17 mouse cellular contexts compared by ENCODE assay signal in the genomic region with DNA sequence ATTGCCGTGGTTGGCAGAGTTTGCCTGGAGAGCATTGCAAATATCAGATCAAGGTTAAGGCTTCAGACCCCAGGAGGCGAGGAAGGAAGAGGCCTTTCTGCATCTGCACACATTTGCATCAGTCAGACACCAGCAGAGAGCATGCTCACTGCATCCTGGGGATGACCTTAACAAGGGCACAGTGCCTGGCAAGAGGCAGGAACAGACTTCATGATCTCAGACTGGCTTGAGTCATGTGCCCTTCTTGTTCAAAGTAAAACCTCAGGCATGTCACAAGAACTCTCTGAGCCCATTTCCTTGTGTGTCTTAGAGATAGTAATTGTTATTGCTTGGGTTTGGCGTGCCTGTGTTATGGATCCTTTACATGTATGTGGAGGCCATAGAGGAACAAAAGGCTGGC.
A peak's percentile ranks its signal among the peaks of the same experiment; 100 is the strongest.
DNase-seq lines count a peak whose midpoint lies in the region; ATAC-seq lines count a peak whose summit lies in the region.
"Had no signal": no experiment of that assay in that cellular context is flagged by ENCODE, and none has a peak within 500 bp of the region (broad histone marks: within the 10 kb centered on the region; RNA-seq: fewer than 3 reads in every experiment).

No protein-coding gene starts in this region.

- no peaks in the 10 kb centered on the region for H3K9me3 ChIP-seq in hindbrain, embryonic 16.5 days (ENCODE audit: control insufficient read depth, low read length)
- H3K9me3 ChIP-seq in hindbrain, embryonic 11.5 days (ENCODE audit: control insufficient read depth, low read length): no peaks in the 10 kb centered on the region
- H3K9me3 ChIP-seq in limb, embryonic 15.5 days: no peaks in the 10 kb centered on the region
- H3K9me3 ChIP-seq: embryonic facial prominence, embryonic 12.5 days; heart, embryonic 15.5 days had no signal

- no peak overlapping the region for H3K9ac ChIP-seq in hindbrain, embryonic 16.5 days (ENCODE audit: low read depth, low read length)
- no peak overlapping the region for H3K9ac ChIP-seq in hindbrain, embryonic 11.5 days (ENCODE audit: low read depth, low read length)
- H3K9ac ChIP-seq in limb, embryonic 15.5 days: no peak overlapping the region
- H3K9ac ChIP-seq: embryonic facial prominence, embryonic 12.5 days; heart, embryonic 15.5 days had no signal

- H3K4me2 ChIP-seq in hindbrain, embryonic 16.5 days (ENCODE audit: low read length): no peak overlapping the region
- H3K4me2 ChIP-seq in hindbrain, embryonic 11.5 days (replicated peaks; ENCODE audit: low read depth, low read length): no peak overlapping the region
- H3K4me2 ChIP-seq in limb, embryonic 15.5 days: no peak overlapping the region
- H3K4me2 ChIP-seq: embryonic facial prominence, embryonic 12.5 days; heart, embryonic 15.5 days had no signal

- ATAC-seq in hindbrain, embryonic 16.5 days: 0 out of 2 replicates have a peak, but pooled peaks have one; percentile 31
- no peak for ATAC-seq in hindbrain, embryonic 11.5 days (ENCODE audit: low FRiP score)
- ATAC-seq in limb, embryonic 15.5 days (ENCODE audit: insufficient number of reproducible peaks, low FRiP score, low TSS enrichment, low read depth): no peak

- DNase-seq in hindbrain, embryonic 11.5 days (ENCODE audit: low spot score): no peak
- DNase-seq in R1 (ENCODE audit: low read depth, low spot score): peak; percentile 13
- peak; percentile 21 for DNase-seq in adrenal gland, postnatal 14 days
- no peak for DNase-seq in urinary bladder, postnatal 10 days (ENCODE audit: low spot score)
- no peak for DNase-seq in gastrocnemius, postnatal 4 days (ENCODE audit: low spot score in 2 of 2)
- DNase-seq: cerebellum, adult 8-10 months; heart, adult 2 months; kidney, adult 18-20 months; kidney, postnatal 10 days; liver; lung, adult 18-20 months; lung, postnatal 36 days had no signal

- H3K27me3 ChIP-seq in hindbrain, embryonic 16.5 days (replicated peaks; ENCODE audit: control insufficient read depth, insufficient read depth, low read length): no peaks in the 10 kb centered on the region
- no peaks in the 10 kb centered on the region for H3K27me3 ChIP-seq in hindbrain, embryonic 11.5 days (ENCODE audit: control insufficient read depth, insufficient read depth, low read length)
- H3K27me3 ChIP-seq in limb, embryonic 15.5 days: no peaks in the 10 kb centered on the region
- H3K27me3 ChIP-seq: embryonic facial prominence, embryonic 12.5 days; heart, embryonic 15.5 days had no signal

- WGBS in hindbrain, embryonic 16.5 days: 69% methylated on average over 3 of the region's 3 CpGs
- WGBS in hindbrain, embryonic 11.5 days: 72% methylated on average over 3 of the region's 3 CpGs
- 41% methylated on average over 3 of the region's 3 CpGs for WGBS in limb, embryonic 15.5 days

- H3K4me3 ChIP-seq in hindbrain, embryonic 16.5 days (ENCODE audit: low read length): no peak overlapping the region
- no peak overlapping the region for H3K4me3 ChIP-seq in hindbrain, embryonic 11.5 days (ENCODE audit: low read depth, low read length)
- H3K4me3 ChIP-seq in limb, embryonic 15.5 days: no peak overlapping the region
- H3K4me3 ChIP-seq: embryonic facial prominence, embryonic 12.5 days; heart, adult 2 months; heart, embryonic 15.5 days; layer of hippocampus, adult 2 months had no signal

- H3K27ac ChIP-seq in hindbrain, embryonic 16.5 days (ENCODE audit: low read depth, low read length): no peak overlapping the region
- H3K27ac ChIP-seq in hindbrain, embryonic 11.5 days (ENCODE audit: low read depth, low read length): no peak overlapping the region
- H3K27ac ChIP-seq in limb, embryonic 15.5 days: 0 out of 2 replicates have a peak overlapping the region, but pooled peaks have one; percentile 11
- H3K27ac ChIP-seq: heart, adult 2 months; heart, embryonic 15.5 days; layer of hippocampus, adult 2 months had no signal

- peaks cover 17% of the 10 kb centered on the region for H3K4me1 ChIP-seq in hindbrain, embryonic 16.5 days (ENCODE audit: control insufficient read depth, insufficient read depth, low read depth, low read length)
- H3K4me1 ChIP-seq in hindbrain, embryonic 11.5 days (replicated peaks; ENCODE audit: control insufficient read depth, insufficient read depth, low read length): no peaks in the 10 kb centered on the region
- H3K4me1 ChIP-seq in limb, embryonic 15.5 days: peaks cover 32% of the 10 kb centered on the region

- no peaks in the 10 kb centered on the region for H3K36me3 ChIP-seq in hindbrain, embryonic 16.5 days (ENCODE audit: control insufficient read depth, insufficient read depth, low read length)
- no peaks in the 10 kb centered on the region; the same call in 1 of the 2 replicates for H3K36me3 ChIP-seq in hindbrain, embryonic 11.5 days (ENCODE audit: control insufficient read depth, insufficient read depth, low read length)
- no peaks in the 10 kb centered on the region for H3K36me3 ChIP-seq in limb, embryonic 15.5 days
- H3K36me3 ChIP-seq: embryonic facial prominence, embryonic 12.5 days; heart, embryonic 15.5 days had no signal

Comparison
In these comparisons a context has a peak if more than half of its experiments do, and no peak if none do; other contexts are left out.
1. DNase-seq: peak in R1 (single experiment) and adrenal gland, postnatal 14 days (single experiment); none in hindbrain, embryonic 11.5 days (single experiment), urinary bladder, postnatal 10 days (single experiment) and gastrocnemius, postnatal 4 days (0 of 2).